Mouse (Mus musculus): ENCODE measurements around the gene Bbs12.

The Bbs12 gene

DNA sequence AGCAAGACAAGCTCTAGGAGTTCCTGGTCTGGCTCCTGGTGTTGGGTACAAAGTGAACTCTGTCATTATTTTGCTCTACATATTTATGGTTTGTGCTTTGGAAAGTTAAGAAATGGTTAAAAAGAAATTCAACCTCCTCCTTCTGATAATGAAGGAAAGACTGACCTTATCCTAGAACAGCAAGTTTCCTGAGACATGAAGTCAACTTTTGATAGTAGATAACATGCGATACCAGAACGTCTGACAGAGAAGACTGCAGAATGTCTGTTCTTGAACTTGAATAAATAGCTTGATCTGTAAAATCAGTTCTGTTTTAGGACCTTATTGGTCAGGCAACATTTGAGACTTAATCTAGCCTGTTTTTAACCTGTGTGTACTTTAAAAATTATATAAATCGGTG is 14.3 kb downstream of the Bbs12 start:
- DNase-seq (ENCODE audit: low spot score in 2 of 2), result no peak

- DNase-seq (ENCODE audit: low spot score in 2 of 2), result no peak
Measured at GRCm38 (mm10) chr3:37328489-37328888, 16.1 kb downstream of the Bbs12 start.

DNA sequence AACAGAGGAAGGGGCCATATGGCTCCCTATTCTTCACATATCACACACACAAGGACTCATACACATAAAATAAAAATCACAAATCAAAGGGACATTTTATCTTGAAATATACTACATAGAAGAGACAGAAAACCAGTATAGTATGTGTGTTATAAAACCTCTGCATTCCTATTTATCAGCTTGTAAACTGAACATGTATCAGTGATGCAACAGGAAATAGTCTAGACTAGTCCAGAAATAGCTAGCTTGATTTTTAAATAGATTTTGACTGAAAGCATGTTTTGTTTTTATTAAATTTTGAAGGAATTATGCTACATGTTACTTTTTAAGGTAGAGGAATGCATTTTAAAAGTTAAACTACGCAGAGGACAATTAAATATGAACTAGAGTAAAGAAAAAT is 17.6 kb downstream of the Bbs12 start:
- DNase-seq (ENCODE audit: low spot score in 2 of 2), result no peak

- DNase-seq (ENCODE audit: low spot score in 2 of 2), result no peak
Measured at GRCm38 (mm10) chr3:37331999-37332449, 19.7 kb downstream of the Bbs12 start.

DNA sequence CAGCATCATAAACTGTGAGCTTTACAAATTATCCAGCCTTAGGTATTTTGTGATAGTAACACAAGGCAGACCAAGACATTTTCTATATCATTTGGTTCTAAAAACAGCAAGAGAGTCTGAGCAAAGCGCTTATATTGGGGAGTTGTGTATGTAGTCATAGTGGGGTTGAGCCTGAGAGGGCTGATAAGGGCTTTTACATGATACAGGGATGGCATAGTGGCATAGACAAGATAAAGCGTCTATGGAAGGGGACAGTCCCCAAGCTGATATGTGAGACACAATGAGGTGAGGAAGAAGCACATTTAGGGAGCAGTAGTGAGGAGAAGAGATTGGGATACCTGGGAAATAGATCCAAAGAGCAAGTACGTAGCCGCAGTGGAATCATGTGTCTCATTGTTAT is 21.7 kb downstream of the Bbs12 start:
- DNase-seq (ENCODE audit: low spot score in 2 of 2), result no peak

- peak in 1 of 2 experiments; percentile 29 for DNase-seq (ENCODE audit: low spot score in 2 of 2)
Measured at GRCm38 (mm10) chr3:37341110-37341509, 28.8 kb downstream of the Bbs12 start.

DNA sequence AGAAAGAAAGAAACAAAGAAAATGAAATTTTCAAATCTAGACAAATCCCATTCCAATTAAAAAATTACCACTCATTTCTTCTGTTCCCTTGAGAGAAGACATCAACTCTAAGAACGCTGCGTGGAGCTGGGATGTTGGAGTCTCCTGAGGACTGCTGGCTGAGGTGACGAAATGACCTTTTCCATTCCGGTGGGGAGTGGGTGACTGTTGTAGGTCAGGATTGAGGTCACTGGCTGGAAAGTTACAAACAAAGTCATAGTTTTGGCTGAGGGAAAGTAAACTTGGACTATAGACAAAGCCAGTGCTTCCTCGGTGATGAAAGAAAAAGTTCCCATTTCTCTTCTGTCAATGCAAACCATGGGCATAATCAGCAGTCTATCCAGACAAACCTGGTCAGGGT is 30.5 kb downstream of the Bbs12 start:
- DNase-seq (ENCODE audit: low spot score in 2 of 2), result peak; percentile 23 to 48

- DNase-seq (ENCODE audit: low spot score in 2 of 2), result no peak
Measured at GRCm38 (mm10) chr3:37347671-37348070, 35.3 kb downstream of the Bbs12 start.

DNA sequence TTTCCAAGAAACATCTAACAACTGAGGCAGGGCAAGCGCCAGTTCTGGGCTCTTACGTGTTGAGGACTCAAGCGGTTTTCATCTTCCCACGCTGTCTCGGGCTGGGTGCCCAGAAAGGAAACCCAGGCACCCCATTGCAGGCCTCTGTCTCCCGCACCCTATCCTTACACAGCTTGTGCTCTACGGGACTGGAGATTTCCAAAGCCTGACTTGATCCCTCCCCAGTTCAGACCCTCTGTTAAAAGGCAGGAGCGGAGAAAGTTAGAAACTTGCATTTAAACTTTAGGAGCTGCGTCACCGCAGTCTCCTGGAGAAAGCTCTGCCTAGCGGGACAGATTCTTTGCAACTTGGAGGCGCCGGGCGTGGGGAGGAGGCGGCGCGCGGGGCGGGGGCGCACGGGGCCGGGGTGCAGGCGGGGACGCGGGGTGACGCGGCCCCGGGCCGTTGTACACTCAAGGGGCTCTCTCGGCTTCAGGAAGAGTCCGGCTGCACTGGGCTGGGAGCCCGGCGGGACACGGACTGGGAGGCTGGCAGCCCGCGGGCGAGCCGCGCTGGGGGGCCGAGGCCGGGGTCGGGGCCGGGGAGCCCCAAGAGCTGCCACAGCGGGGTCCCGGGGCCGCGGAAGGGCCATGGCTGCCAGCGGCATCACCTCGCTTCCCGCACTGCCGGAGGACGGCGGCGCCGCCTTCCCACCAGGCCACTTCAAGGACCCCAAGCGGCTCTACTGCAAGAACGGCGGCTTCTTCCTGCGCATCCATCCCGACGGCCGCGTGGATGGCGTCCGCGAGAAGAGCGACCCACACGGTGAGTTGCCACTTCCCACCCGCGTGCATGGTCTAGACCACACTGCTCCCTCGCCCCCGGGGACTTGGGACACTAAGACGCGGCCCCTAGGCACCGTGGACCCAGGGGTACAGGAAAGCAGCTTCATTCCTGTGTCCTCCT is 36.1 kb downstream of the Bbs12 start, which contains the start of gene Fgf2:
TSS of gene Fgf2 (plus strand) at position 126 of the 945 bp plus-strand sequence.
- DNase-seq (ENCODE audit: low spot score in 2 of 2), result peak; percentile 53 to 72

- DNase-seq (ENCODE audit: low spot score in 2 of 2), result peak; percentile 26 to 33
Measured at GRCm38 (mm10) chr3:37349166-37349548, 36.8 kb downstream of the Bbs12 start.

DNA sequence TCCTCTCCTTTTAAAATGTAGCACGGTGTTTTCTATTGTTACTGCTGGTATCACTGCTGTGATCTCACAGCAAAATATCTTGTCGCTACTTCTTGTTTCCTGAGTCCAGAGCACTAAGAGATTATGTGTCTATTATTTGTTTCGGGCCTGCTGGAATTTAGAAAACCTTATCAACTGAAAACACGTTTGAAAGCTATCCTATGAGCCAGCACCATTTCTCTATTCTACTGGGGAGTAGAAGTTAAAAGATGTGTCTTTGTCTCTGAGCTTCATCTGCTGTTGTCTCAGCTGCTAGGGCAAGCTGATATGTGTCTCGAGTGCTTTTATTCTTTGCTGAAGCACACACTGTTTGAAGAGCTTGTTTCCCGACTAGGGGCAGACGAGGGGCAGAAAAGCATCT is 38.0 kb downstream of the Bbs12 start:
- DNase-seq (ENCODE audit: low spot score in 2 of 2), result no peak

- DNase-seq (ENCODE audit: low spot score in 2 of 2), result peak; percentile 32 to 64
Measured at GRCm38 (mm10) chr3:37353951-37354481, 41.7 kb downstream of the Bbs12 start.

- no peak for DNase-seq (ENCODE audit: low spot score in 2 of 2)
Measured at GRCm38 (mm10) chr3:37354737-37355136, 42.4 kb downstream of the Bbs12 start.

DNA sequence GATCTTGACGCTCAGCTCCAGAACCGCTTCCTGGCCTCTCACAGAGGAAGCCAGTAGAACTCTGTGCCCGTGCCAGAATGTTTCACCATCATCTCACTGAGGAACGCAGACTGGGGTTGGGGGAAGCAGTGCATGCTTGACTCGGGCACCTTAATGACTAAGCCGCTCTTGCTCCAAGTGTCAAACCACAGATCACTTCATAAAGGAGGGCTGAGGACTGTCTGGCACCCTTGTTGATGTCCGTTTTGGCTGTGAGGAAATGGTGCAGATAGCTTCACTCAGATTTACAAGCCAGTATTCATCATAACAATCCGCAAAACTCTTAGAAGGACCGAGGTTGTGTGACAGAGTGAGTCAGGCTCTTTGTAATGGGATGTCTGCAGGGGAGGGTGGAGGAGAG is 48.4 kb downstream of the Bbs12 start:
- DNase-seq (ENCODE audit: low spot score in 2 of 2), result peak in 1 of 2 experiments; percentile 37

DNA sequence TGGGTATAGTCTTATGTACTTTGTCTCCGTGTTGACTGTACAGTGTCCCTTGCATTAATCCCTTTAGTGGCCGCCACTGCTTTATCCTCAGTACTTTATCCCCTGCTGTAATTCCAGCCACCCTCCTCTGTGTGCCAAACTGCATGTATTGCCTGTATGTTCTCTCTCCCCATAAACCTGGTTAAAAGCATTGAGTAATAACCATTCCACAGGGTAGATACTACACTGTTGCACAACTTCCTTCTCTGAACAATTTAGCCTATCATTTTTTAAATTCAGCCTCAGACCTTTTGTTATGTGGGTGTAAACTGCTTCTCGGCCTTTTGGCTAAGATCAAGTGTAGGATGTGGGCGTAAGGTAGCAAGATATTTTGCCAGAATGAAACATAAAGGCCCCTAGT is 52.8 kb downstream of the Bbs12 start:
- no peak for DNase-seq (ENCODE audit: low spot score in 2 of 2)

DNA sequence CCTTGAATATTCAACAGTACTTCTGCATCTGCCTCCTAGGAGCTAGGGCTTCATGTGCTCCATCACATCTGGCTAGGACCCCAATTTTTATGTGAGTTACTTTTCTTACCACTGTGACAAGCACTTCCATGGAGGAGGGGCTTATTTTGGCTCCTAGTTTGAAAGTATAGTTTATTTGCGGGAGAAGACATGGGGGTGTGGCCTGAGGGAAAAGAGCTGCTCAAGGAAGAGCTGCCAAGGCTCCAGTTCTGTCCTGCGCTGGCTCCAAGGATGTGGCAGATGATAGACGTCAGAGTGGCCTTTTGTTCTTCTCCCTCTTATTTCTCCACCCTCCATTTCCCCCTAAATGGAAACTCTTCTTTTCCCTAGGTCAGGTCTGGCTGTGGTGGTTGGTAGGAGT is 53.6 kb downstream of the Bbs12 start:
- no peak for DNase-seq (ENCODE audit: low spot score in 2 of 2)

DNA sequence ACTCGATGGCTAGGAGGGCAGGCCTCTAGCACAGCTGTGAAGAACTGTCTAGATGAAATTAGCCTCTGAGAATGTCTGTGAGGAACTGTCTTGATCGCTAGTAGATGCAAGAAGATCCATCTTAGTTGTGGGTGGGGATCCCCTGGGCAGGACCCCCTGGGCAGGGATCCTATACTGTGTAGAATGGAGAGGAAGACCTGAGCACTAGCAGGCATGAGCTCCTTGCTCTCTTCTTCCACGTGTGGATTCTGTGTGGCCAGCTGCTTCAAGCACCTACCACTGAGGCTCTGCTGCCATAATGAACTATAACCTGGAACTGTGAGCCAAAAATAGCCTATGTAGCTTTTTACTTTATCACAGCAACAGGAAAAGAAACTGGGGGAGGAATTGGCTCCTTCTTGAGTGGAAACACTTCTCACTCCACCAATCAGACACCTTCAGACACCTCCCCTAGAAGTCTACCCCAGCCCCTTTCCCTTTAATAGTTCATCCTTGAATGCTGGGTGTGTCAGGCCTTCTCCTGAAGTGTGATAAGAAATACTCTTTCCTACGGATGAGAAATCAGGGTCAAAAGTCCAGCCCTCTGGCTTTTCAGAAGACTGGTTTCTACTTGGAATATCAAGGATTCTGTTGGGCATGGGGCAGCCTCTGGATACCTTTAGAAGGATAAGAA is 54.2 kb downstream of the Bbs12 start:
- DNase-seq (ENCODE audit: low spot score in 2 of 2), result peak in 1 of 2 experiments; percentile 18

- DNase-seq (ENCODE audit: low spot score in 2 of 2), result peak; percentile 46 to 48
Measured at GRCm38 (mm10) chr3:37370407-37370806, 58.1 kb downstream of the Bbs12 start.

Measured in heart, adult 9 months (tissue).